Mouse (Mus musculus): ENCODE measurements around the gene Cacna2d1. TPM values are rescaled to one million over a fixed set of nuclear protein-coding genes. Genes with fewer than 3 reads are reported as not detected.

The Cacna2d1 gene
- polyA plus RNA-seq, 1 experiment from 2014 or later = 29.8 TPM

DNA sequence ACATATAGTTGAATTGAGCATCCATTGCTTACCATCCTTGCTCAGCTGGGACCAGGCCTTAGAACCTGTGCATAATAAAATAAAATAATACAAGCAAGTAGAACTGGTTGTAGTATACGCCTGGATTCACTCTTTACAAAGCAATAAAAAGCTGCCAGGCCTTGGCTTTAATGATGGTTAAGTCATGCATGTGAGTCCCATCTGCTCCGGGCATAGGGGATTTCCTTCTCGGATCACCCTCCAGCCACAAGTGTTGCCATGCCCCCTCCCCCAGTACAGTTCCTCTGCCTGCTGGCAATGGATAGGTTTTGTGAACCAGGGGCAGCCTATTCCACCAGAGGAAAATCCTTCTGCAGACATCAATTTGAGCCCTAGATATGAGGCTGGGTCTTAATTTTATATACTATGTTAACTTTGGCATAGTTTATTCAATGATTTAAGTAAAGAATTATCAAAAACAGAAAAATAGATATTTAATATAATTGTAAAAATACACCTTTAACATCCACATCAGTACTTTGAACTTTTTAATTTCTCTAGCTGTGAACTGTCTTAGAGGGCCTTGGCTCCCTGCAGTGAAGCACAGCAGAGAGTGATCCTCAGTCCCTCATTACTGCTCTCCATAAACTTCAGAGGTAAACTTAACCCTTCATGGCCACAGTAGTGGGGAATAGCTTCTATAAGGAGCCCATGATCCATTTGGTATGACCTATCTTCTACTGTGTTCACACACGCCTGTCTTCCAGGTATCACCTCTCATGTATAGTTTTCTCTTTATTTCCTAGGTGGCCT is 90.3 kb downstream of the Cacna2d1 start:
- no peaks in the 10 kb centered on the region for H3K9me3 ChIP-seq
- no peaks in the 10 kb centered on the region for H3K27me3 ChIP-seq
- no peak overlapping the region for H3K4me3 ChIP-seq
- WGBS = 34% methylated on average over 4 of the region's 4 CpGs
- peak; percentile 72 for ATAC-seq (ENCODE audit: low FRiP score, low read depth)
- H3K4me1 ChIP-seq (replicated peaks) = no peaks in the 10 kb centered on the region
- H3K36me3 ChIP-seq = no peaks in the 10 kb centered on the region
- H3K9ac ChIP-seq = no peak overlapping the region
- no peak overlapping the region for H3K4me2 ChIP-seq
- no peak overlapping the region for H3K27ac ChIP-seq (replicated peaks)

GRCm38 (mm10) chr5:16028881-16029280 is 94.4 kb downstream of the Cacna2d1 start:
- Histone ChIP-seq H3K27ac (replicated peaks) (no peak overlapping the region), H3K36me3 (no peaks in the 10 kb centered on the region), H3K9me3 (no peaks in the 10 kb centered on the region), H3K4me1 (replicated peaks) (no peaks in the 10 kb centered on the region), H3K27me3 (no peaks in the 10 kb centered on the region), H3K4me2 (no peak overlapping the region), H3K9ac (no peak overlapping the region), H3K4me3 (no peak overlapping the region)
- 64% methylated on average over 6 of the region's 6 CpGs for WGBS
- no peak for ATAC-seq (ENCODE audit: low FRiP score, low read depth)

GRCm38 (mm10) chr5:16029481-16029880 is 95.0 kb downstream of the Cacna2d1 start:
- 28% methylated on average over 5 of the region's 5 CpGs for WGBS
- H3K9me3 ChIP-seq = no peaks in the 10 kb centered on the region
- no peak overlapping the region for H3K9ac ChIP-seq
- H3K4me2 ChIP-seq = no peak overlapping the region
- H3K4me1 ChIP-seq (replicated peaks) = no peaks in the 10 kb centered on the region
- H3K27ac ChIP-seq (replicated peaks) = no peak overlapping the region
- no peaks in the 10 kb centered on the region for H3K36me3 ChIP-seq
- no peaks in the 10 kb centered on the region for H3K27me3 ChIP-seq
- no peak for ATAC-seq (ENCODE audit: low FRiP score, low read depth)
- H3K4me3 ChIP-seq = no peak overlapping the region

DNA sequence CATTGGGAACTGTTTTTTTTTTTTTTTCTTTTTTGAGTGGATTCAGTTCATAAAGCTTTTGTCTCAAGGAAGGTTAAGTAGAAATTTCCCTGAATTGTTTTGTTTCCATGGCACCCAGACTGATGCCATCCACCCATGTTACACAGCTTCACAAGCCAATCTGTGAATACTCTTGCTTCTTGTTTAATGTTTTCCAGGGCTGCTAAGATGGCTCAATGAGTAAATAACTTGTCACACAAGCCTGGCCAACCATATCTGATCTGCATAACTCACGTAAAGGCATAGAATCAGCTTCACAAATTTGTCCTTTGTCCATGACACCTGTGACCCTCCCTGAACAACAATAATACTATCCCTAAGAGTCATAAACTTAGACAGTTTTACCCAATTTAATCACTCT is 99.1 kb downstream of the Cacna2d1 start:
- Histone ChIP-seq H3K27ac (replicated peaks) (no peak overlapping the region), H3K36me3 (no peaks in the 10 kb centered on the region), H3K4me2 (no peak overlapping the region), H3K4me3 (no peak overlapping the region), H3K9ac (no peak overlapping the region), H3K27me3 (no peaks in the 10 kb centered on the region), H3K9me3 (no peaks in the 10 kb centered on the region), H3K4me1 (replicated peaks) (no peaks in the 10 kb centered on the region)
- WGBS = 61% methylated on average over 1 of the region's 1 CpGs
- no peak for ATAC-seq (ENCODE audit: low FRiP score, low read depth)

DNA sequence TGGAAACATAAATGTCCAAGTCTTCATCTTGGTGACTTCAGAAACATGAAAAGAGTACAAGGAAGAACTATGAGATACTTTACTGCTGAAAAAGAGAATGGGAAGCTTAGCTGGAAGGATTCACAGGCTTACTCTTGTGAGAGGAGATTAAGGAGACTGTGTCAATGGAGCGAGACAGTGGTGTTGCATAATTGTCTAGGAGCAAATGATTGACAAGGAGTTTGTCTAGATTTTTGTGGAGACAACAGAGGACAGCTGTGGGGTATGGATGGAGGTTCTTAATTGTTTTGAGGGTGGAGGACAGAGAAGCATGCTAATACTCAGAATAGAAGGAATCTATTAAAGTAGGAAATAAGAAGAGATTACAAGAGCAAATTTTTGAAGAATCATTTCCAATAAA is 100.8 kb downstream of the Cacna2d1 start:
- no peak for ATAC-seq (ENCODE audit: low FRiP score, low read depth)

GRCm38 (mm10) chr5:16045147-16045878 is 110.8 kb downstream of the Cacna2d1 start:
- no peak overlapping the region for H3K4me2 ChIP-seq
- 85% methylated on average over 6 of the region's 6 CpGs for WGBS
- no peak overlapping the region for H3K27ac ChIP-seq (replicated peaks)
- H3K4me1 ChIP-seq (replicated peaks) = peaks cover 5% of the 10 kb centered on the region; the same call in 1 of the 2 replicates
- no peak overlapping the region for H3K4me3 ChIP-seq
- no peak overlapping the region for H3K9ac ChIP-seq
- no peaks in the 10 kb centered on the region for H3K9me3 ChIP-seq
- no peaks in the 10 kb centered on the region for H3K27me3 ChIP-seq
- no peaks in the 10 kb centered on the region for H3K36me3 ChIP-seq
- ATAC-seq (ENCODE audit: low FRiP score, low read depth) = no peak

More for the DNA sequence above, 100.8 kb downstream of the Cacna2d1 start:
- no peak overlapping the region for H3K27ac ChIP-seq (replicated peaks)
- 63% methylated on average over 1 of the region's 1 CpGs for WGBS
- no peaks in the 10 kb centered on the region for H3K27me3 ChIP-seq
- no peaks in the 10 kb centered on the region for H3K36me3 ChIP-seq
- no peak overlapping the region for H3K9ac ChIP-seq
- no peaks in the 10 kb centered on the region for H3K9me3 ChIP-seq
- no peak overlapping the region for H3K4me2 ChIP-seq
- H3K4me3 ChIP-seq = no peak overlapping the region
- no peaks in the 10 kb centered on the region for H3K4me1 ChIP-seq (replicated peaks)

- Histone ChIP-seq H3K27me3 (no peaks in the 10 kb centered on the region), H3K36me3 (no peaks in the 10 kb centered on the region), H3K4me2 (no peak overlapping the region), H3K4me3 (no peak overlapping the region), H3K9me3 (no peaks in the 10 kb centered on the region), H3K27ac (replicated peaks) (no peak overlapping the region), H3K4me1 (replicated peaks) (peaks cover 5% of the 10 kb centered on the region; the same call in 1 of the 2 replicates), H3K9ac (no peak overlapping the region)
- WGBS = 65% methylated on average over 10 of the region's 10 CpGs
- ATAC-seq (ENCODE audit: low FRiP score, low read depth) = no peak
Measured at GRCm38 (mm10) chr5:16047452-16048191, 113.1 kb downstream of the Cacna2d1 start.

- H3K9ac ChIP-seq = no peak overlapping the region
- H3K4me3 ChIP-seq = no peak overlapping the region
- no peak overlapping the region for H3K4me2 ChIP-seq
- no peak overlapping the region for H3K27ac ChIP-seq (replicated peaks)
- no peaks in the 10 kb centered on the region for H3K27me3 ChIP-seq
- no peak for ATAC-seq (ENCODE audit: low FRiP score, low read depth)
- H3K36me3 ChIP-seq = no peaks in the 10 kb centered on the region
- 58% methylated on average over 2 of the region's 2 CpGs for WGBS
- H3K9me3 ChIP-seq = no peaks in the 10 kb centered on the region
- no peaks in the 10 kb centered on the region for H3K4me1 ChIP-seq (replicated peaks)
Measured at GRCm38 (mm10) chr5:16056795-16057194, 122.3 kb downstream of the Cacna2d1 start.

DNA sequence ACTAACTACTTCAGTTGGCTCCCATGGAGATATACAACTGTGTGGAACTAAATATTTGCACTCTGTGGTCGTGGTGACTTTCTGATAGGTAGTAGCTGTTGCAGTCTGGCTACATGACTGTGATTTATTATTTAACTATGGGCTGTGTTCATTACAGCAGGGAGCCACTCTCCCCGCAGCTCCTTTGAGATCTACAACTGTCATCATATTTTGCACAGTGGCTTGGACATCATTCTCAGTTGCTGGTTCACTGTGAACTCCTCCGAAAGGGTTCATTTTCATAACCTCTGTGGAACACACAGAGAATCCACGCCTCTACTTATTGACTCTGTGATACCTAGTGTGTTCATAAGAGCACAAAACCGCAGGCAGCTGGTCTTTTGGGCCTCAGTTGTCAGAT is 128.3 kb downstream of the Cacna2d1 start:
- peaks cover 7% of the 10 kb centered on the region for H3K4me1 ChIP-seq (replicated peaks)
- WGBS = 22% methylated on average over 5 of the region's 5 CpGs
- H3K27me3 ChIP-seq = no peaks in the 10 kb centered on the region
- H3K4me3 ChIP-seq = no peak overlapping the region
- peak; percentile 73 for ATAC-seq (ENCODE audit: low FRiP score, low read depth)
- no peaks in the 10 kb centered on the region for H3K9me3 ChIP-seq
- peak overlapping the region; percentile 57; the same call in 1 of the 2 replicates for H3K27ac ChIP-seq (replicated peaks)
- no peak overlapping the region for H3K4me2 ChIP-seq
- no peak overlapping the region for H3K9ac ChIP-seq
- no peaks in the 10 kb centered on the region for H3K36me3 ChIP-seq

DNA sequence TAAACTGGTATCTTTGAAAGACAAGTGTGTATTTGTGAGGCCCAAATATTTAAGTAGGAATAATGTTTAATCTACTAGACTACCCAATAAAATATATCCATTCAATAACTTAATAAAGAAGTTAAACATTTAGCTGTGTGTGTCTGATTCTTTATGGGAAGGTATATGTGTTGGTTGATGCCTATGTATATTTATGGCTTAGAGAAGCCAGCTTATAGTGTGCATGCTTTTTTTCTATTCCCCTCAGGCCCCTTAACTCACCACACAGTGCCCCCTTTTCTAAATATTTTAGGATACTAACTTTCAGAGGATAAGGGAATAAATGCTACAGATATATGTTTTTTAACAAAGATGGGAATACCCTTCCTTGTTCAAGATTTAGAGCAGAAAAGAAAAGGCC is 128.8 kb downstream of the Cacna2d1 start:
- Histone ChIP-seq H3K4me3 (no peak overlapping the region), H3K9me3 (no peaks in the 10 kb centered on the region), H3K9ac (no peak overlapping the region), H3K36me3 (no peaks in the 10 kb centered on the region), H3K4me1 (replicated peaks) (peaks cover 7% of the 10 kb centered on the region), H3K27me3 (no peaks in the 10 kb centered on the region), H3K27ac (replicated peaks) (no peak overlapping the region), H3K4me2 (no peak overlapping the region)
- ATAC-seq (ENCODE audit: low FRiP score, low read depth) = no peak

DNA sequence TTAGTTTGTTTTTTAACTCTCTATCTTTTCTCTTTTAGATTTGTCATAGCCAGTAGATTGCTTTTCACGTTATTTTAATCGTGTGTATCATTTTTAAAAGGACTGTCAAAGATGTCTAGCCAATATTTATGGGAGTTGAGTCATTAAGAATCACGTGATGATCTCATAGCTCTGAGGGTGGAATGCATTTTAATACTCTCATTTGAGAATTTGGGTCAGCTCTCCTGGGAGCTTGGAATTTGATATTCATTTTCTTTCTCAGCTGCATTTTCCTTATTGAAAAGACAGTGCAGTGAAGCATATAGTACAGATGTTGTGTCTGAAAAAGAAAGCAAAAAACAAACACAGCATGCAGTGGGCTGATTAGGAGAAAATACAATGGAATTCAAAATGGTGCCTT is 129.5 kb downstream of the Cacna2d1 start:
- H3K27ac ChIP-seq (replicated peaks) = peak overlapping the region; percentile 21; the same call in 1 of the 2 replicates
- no peak overlapping the region for H3K9ac ChIP-seq
- H3K36me3 ChIP-seq = no peaks in the 10 kb centered on the region
- whole genome bisulfite sequencing = 50% methylated on average over 3 of the region's 3 CpGs
- no peaks in the 10 kb centered on the region for H3K27me3 ChIP-seq
- no peak overlapping the region for H3K4me3 ChIP-seq
- peaks cover 7% of the 10 kb centered on the region for H3K4me1 ChIP-seq (replicated peaks)
- H3K9me3 ChIP-seq = no peaks in the 10 kb centered on the region
- ATAC-seq (ENCODE audit: low FRiP score, low read depth) = no peak
- no peak overlapping the region for H3K4me2 ChIP-seq

DNA sequence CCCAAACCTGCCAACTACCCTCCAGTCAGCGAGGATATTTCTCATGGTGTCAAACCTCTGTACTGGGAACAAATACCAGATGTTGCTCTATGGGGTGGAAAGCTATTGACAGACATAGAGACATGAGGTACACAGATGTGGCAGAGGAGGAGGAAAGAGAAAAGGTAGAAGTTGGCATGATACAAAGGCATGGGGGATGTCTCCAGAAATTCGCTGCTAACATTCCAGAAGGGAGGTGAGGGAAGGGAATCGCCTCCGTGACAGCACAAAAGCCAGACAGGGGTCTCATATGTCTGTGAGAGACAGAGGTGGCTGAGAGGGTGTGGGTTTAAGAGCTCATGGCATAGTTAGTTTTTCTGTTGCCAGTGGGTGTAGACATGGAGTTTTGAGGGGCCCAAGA is 131.3 kb downstream of the Cacna2d1 start:
- Histone ChIP-seq H3K9me3 (no peaks in the 10 kb centered on the region), H3K9ac (no peak overlapping the region), H3K4me3 (no peak overlapping the region), H3K27me3 (no peaks in the 10 kb centered on the region), H3K27ac (replicated peaks) (no peak overlapping the region), H3K36me3 (no peaks in the 10 kb centered on the region), H3K4me2 (no peak overlapping the region), H3K4me1 (replicated peaks) (peaks cover 7% of the 10 kb centered on the region)
- 69% methylated on average over 4 of the region's 4 CpGs for WGBS
- ATAC-seq (ENCODE audit: low FRiP score, low read depth) = no peak

Data from hindbrain, embryonic 15.5 days (tissue).